Mouse (Mus musculus) lung, postnatal 0 days (tissue): ENCODE measurements at regions not wholly inside any gene's neighbourhood (a gene's known extent, or its start where the extent isn't known, plus 50 kb on each side); places are given as distances from the start of the nearest gene placed in this dataset.
A peak's percentile ranks its signal among the peaks of the same experiment; 100 is the strongest.

Experiments
- ATAC-seq: fragments of 200-750 bp; cut with Nextera tagmentation; 2 replicates; pipeline ENCODE4 v1.8.0; 2017; ENCODE audit warnings: moderate library complexity
- DNase-seq: peaks from one replicate; pipeline ENCODE4 v3.0.0-alpha.2; 2016; ENCODE audit warnings: low spot score
- H3K27ac ChIP-seq: fragments of 300-500 bp; sonication (generic); 2 replicates; pipeline ENCODE4 v1.5.1; 2014; ENCODE audit warnings: antibody characterized with exemption, mild to moderate bottlenecking, low read length, mixed read lengths
- H3K27me3 ChIP-seq: fragments of 300-500 bp; sonication (generic); replicated peaks from 2 replicates; pipeline ENCODE4 v1.6.1; 2014; ENCODE audit warnings: low read length, mixed read lengths; ENCODE audit not compliant: insufficient read depth
- H3K36me3 ChIP-seq: fragments of 300-500 bp; sonication (generic); 2 replicates; pipeline ENCODE4 v1.6.1; 2014; ENCODE audit warnings: low read length, mixed read lengths; ENCODE audit not compliant: insufficient read depth
- H3K4me1 ChIP-seq: fragments of 300-500 bp; sonication (generic); 2 replicates; pipeline ENCODE4 v1.6.1; 2014; ENCODE audit warnings: antibody characterized with exemption, low read depth, low read length, mixed read lengths; ENCODE audit not compliant: insufficient read depth
- H3K4me2 ChIP-seq: fragments of 300-500 bp; sonication (generic); replicated peaks from 2 replicates; pipeline ENCODE4 v1.6.1; 2014; ENCODE audit warnings: low read depth, mild to moderate bottlenecking, low read length, moderate library complexity, mixed read lengths
- H3K4me3 ChIP-seq: fragments of 300-500 bp; sonication (generic); 2 replicates; pipeline ENCODE4 v1.5.1; 2014; ENCODE audit warnings: low read depth, low read length
- H3K9ac ChIP-seq: fragments of 300-500 bp; sonication (generic); replicated peaks from 2 replicates; pipeline ENCODE4 v1.6.1; 2014; ENCODE audit warnings: low read depth, mild to moderate bottlenecking
- H3K9me3 ChIP-seq: fragments of 300-500 bp; sonication (generic); 2 replicates; pipeline ENCODE4 v1.6.1; 2016; ENCODE audit warnings: low read length, mixed read lengths
- CTCF ChIP-seq: IDR thresholded peaks from 2 replicates; pipeline ENCODE4 v1.5.1; 2016; ENCODE audit warnings: antibody characterized with exemption, mild to moderate bottlenecking
- EP300 ChIP-seq: IDR thresholded peaks from 2 replicates; pipeline ENCODE4 v1.6.1; 2016; ENCODE audit warnings: antibody characterized with exemption, mild to moderate bottlenecking, control low read depth
- WGBS: fragments of 180-500 bp; shearing (Covaris S2); extraction: QIAGEN DNeasy Blood & Tissue Kit; methylation state at CpG from one replicate; pipeline ENCODE4 v1.1.7; 2014; 5-methylcytosine and 5-hydroxymethylcytosine counted together

- Histone ChIP-seq H3K36me3 (no peaks in the 10 kb centered on the region), H3K9me3 (no peaks in the 10 kb centered on the region), H3K9ac (no peak overlapping the region), H3K4me2 (no peak overlapping the region), H3K4me1 (peaks cover 12% of the 10 kb centered on the region), H3K4me3 (no peak overlapping the region), H3K27ac (no peak overlapping the region), H3K27me3 (no peaks in the 10 kb centered on the region)
- no peak for TF ChIP-seq CTCF
- no peak for TF ChIP-seq EP300
- ATAC-seq (no peak), DNase-seq (peak; percentile 27)
- WGBS: 42% methylated on average over 9 of the region's 9 CpGs
These were observed 56.6 kb upstream of the Boc start for GRCm38 (mm10) chr16:44615172-44615877.

- H3K4me3 ChIP-seq: no peak overlapping the region
- no peak for ATAC-seq
- H3K27ac ChIP-seq: no peak overlapping the region
- WGBS: 91% methylated on average over 5 of the region's 5 CpGs
- H3K4me1 ChIP-seq: peaks cover 12% of the 10 kb centered on the region
- no peaks in the 10 kb centered on the region for H3K9me3 ChIP-seq
- no peak for DNase-seq
- no peak overlapping the region for H3K9ac ChIP-seq
- H3K36me3 ChIP-seq: no peaks in the 10 kb centered on the region
- H3K4me2 ChIP-seq: no peak overlapping the region
- TF ChIP-seq CTCF (no peak), EP300 (no peak)
- H3K27me3 ChIP-seq: no peaks in the 10 kb centered on the region
These were observed 55.5 kb upstream of the Boc start for GRCm38 (mm10) chr16:44614235-44614634.

- WGBS: 83% methylated on average over 5 of the region's 5 CpGs
- Histone ChIP-seq H3K4me2 (no peak overlapping the region), H3K36me3 (no peaks in the 10 kb centered on the region), H3K9ac (no peak overlapping the region), H3K27ac (no peak overlapping the region), H3K27me3 (no peaks in the 10 kb centered on the region), H3K4me3 (no peak overlapping the region), H3K4me1 (peaks cover 12% of the 10 kb centered on the region), H3K9me3 (no peaks in the 10 kb centered on the region)
- TF ChIP-seq CTCF (no peak), EP300 (no peak)
- ATAC-seq (no peak), DNase-seq (no peak)
These were observed 54.0 kb upstream of the Boc start for GRCm38 (mm10) chr16:44612676-44613075.

- WGBS: 87% methylated on average over 6 of the region's 6 CpGs
- H3K27me3 ChIP-seq: no peaks in the 10 kb centered on the region
- no peak overlapping the region for H3K27ac ChIP-seq
- no peak for TF ChIP-seq CTCF
- TF ChIP-seq EP300: no peak
- DNase-seq (no peak), ATAC-seq (no peak)
- no peak overlapping the region for H3K9ac ChIP-seq
- no peaks in the 10 kb centered on the region for H3K36me3 ChIP-seq
- no peaks in the 10 kb centered on the region for H3K9me3 ChIP-seq
- peaks cover 5% of the 10 kb centered on the region for H3K4me1 ChIP-seq
- H3K4me2 ChIP-seq: no peak overlapping the region
- no peak overlapping the region for H3K4me3 ChIP-seq
These were observed 52.8 kb upstream of the Boc start for GRCm38 (mm10) chr16:44611525-44611924.

GRCm38 (mm10) chr16:44608586-44608985 is 49.9 kb upstream of the Boc start:
- no peak overlapping the region for H3K4me2 ChIP-seq
- ATAC-seq (no peak), DNase-seq (no peak)
- TF ChIP-seq EP300: no peak
- TF ChIP-seq CTCF: no peak
- H3K4me3 ChIP-seq: no peak overlapping the region
- H3K4me1 ChIP-seq: no peaks in the 10 kb centered on the region; the same call in 1 of the 2 replicates
- H3K27me3 ChIP-seq: no peaks in the 10 kb centered on the region
- no peak overlapping the region for H3K9ac ChIP-seq
- H3K36me3 ChIP-seq: no peaks in the 10 kb centered on the region
- H3K27ac ChIP-seq: no peak overlapping the region
- H3K9me3 ChIP-seq: no peaks in the 10 kb centered on the region
- 86% methylated on average over 1 of the region's 1 CpGs for WGBS
